Mouse (Mus musculus) adrenal gland, adult (tissue): ENCODE data around the gene Pabpn1.
A peak's percentile ranks its signal among the peaks of the same experiment; 100 is the strongest.

Experiments
- DNase-seq, 2 experiments: peaks; one replicate each; pipeline ENCODE4 v3.0.0; 2022 to 2023; ENCODE audit warnings: low spot score in 1 of 2; ENCODE audit not compliant: inconsistent age in 2 of 2

Gene Pabpn1

DNA sequence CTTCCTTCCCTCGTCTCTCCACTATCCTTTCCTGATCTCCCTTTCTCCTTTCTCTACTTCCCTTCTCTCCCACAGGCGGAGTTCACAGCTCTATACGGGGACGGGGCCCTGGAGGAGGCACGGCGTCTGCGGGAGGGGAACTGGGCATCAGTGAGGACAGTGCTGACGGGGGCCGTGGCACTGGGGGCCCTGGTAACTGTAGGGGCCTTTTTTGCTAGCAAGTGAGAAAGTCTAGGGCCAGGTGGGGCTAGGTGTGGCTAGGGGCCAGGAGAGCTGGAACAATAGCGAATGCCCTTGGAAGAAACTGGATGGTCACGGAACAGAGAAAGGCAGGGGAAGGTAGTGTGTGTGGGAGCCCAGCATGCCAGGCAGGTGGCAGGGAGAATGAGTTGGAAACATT lies 7.0 kb upstream of the Pabpn1 start:
- peak; percentile 33 to 43 for DNase-seq

DNA sequence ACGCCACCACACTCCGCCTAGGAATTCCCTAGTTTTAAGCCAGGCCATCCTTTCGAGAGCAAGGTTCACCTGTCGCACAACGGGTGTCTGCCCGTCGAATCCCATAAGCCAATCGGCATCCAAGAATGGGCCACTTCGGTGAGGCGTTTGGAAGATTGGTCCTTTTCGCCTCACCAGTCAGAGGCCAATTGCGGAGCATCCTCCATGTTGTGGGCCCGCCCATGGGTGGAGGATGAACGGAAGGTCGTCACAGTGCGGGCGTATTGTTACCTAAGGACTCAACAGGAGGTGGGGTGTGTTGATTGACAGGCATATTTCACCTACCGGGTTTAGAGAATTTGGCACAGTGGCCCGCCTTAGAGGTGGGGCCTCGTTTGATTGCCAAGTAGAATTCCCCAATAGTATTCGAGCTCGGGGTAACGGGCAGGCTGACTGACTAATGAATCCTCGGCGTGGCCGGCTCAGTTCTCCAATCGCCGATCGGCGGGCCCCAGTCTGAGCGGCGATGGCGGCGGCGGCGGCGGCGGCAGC lies 1.4 kb downstream of the Pabpn1 start:
- peak; percentile 99 for DNase-seq

DNA sequence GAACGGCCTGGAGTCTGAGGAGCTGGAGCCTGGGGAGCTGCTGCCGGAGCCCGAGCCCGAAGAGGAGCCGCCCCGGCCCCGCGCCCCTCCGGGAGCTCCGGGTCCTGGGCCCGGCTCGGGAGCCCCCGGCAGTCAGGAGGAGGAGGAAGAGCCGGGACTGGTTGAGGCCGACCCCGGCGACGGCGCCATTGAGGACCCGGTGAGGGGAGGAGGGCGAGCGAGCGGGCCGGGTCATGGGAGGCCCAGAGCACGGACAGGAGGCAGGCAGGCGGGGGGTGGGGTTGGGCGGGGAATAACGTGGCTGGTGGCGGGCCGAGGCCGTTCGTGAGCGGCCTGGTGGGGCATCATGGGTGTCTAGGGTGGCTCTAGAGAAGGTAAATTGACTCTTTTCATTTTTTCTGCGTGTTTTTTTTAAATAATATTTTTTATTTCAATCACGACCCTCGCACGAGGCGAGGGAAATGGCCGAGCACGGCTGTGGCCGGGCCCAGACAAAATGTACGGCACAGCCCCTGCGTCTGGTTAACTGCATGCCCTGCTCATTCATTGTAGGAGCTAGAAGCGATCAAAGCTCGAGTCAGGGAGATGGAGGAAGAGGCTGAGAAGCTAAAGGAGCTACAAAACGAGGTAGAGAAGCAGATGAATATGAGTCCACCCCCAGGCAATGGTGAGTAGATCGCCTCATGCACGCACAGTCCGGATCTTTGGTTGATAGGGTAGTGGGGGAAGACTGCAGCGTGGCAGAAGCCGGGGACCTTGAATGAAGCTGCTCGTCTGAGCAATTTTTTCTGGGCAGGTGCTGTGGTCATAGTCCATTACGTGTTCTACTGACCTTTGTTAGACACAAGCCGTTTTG lies 2.2 kb downstream of the Pabpn1 start:
- peak; percentile 61 to 86 for DNase-seq

DNA sequence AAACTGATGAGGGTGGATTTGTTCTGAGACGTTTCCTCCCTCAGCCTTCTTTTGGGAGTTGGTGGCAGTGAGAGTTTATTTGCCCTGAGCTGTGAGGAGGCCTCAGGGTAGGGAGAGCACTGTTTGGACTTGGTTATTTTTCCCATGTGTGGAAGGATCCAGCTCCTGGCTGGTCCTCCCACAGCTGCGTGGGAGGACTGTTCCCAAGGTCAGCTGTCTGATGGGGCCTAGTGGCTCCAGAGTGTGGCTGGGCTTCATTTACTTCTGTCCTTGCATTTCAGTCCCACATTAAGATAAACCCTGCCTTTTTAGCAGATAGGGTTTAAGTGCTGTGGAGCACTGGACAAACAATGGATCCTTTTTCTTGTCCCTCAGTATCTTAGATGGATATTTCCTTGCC lies 5.1 kb downstream of the Pabpn1 start:
- peak in 1 of 2 experiments; percentile 64 for DNase-seq

DNA sequence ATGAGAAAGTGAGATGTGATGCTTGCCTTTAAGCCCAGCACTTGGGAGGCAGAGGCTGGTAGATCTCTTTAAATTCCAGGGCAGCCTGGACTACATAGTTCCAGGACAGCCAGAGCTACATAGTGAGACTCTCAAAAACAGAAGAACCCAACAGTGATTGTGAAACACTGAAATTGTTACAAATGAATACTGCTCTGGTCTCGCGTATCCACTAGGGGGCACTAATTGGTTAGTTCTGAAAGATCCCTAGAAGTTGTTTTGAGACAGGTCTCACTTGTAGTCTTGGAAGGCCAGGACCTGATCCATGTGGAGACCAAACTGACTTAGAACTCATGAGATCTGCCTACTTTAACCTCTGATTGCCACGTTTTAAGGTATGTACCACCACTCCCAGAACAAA lies 8.1 kb downstream of the Pabpn1 start:
- peak; percentile 62 to 92 for DNase-seq

DNA sequence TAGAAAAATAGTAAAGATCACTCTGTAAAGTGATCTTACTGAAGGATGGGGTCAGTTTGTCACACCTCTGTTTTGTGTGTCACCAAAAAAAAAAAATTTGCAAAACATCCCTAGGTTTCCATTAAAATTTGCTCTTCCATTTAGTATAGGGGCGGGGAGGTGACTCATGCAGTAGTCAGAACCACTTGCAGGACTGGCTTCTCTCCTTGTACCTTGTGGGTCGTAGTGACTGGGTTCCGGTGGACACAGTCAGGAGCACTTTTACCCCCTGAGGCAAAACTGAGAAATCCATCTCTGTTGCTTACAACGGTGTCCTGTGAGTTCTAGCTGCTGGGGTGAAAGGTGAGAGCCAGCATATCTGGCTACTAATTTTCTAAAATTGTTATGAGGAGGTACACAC lies 11.3 kb downstream of the Pabpn1 start:
- no peak for DNase-seq

DNA sequence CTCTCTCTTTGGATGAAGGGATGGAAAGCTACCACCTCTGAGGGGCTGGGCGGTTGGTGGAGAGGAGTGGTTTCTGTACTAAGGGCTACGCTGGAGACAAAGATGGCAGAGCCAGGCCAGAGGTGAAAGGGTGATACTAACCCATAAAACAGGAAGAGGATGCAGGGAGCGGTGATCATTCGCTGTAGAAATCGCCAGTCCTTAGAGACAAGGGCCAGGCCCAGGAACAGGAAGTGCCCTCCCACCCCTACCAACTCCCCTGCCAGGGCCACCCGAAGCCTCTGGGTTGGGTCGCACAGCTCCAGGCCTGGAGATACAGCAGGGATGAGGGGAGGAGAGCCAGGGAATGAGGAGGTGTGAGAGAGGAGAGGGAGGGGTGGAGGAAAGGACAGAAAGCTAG lies 16.4 kb downstream of the Pabpn1 start:
- no peak for DNase-seq

DNA sequence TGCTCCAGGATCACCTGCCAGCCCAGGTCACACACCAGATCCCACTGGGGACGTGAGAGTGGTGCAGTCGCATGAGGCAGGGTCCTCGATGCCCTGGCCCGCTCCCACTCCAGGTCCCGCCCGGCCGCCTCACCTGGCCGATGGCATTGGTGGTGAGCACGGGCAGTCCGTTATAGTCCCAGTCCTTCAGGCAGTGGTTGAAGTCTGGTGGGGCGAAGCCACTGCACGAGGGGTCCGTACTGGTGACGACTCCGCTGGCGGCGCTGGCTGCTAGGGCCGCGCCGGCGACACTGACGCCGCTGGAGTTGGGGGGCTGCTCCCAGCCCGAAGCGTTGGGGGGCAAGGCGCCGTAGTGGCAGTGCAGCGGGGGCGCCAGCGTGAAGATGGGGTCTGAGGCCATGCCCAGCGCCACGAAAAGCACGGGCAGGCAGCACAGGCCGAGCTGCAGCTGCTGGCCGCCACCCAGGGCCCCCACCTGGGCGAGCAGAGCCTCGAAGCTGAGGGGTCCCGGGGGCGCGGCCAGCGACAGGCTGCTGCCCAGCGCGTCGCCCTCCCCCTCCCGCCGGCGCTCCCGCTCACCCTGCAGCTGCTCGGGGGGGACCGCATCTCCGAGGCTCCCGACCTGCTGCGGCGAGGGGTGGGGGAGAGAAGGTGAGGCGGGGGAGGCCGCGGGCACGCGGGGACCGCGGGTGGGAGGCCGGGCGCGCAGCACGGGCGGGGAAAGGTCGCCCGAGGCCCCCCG lies 20.0 kb downstream of the Pabpn1 start:
- DNase-seq, result peak; percentile 33 to 46

DNA sequence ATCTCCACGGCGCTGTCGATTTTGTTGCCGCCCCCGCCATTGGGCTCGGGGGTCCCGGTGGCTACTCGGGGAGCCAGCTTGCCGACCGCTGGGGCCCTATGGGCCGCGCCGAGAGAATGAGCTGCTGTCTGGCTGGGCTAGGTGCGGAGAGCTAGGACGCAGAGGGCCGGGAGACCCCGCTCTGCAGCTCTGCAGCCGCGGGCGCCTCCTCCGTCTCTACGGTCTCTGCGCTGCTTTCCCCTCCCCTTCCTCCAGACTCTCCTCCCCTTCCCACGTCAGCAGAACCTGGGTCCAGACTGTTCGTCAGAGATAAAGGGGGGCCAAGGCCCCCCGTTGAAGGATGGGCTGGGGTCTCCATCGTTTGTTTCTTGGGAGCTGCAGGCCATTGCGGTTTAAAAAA lies 20.6 kb downstream of the Pabpn1 start, which contains the start of gene Slc22a17:
TSS of gene Slc22a17 (minus strand) at position 247 of the 400 bp plus-strand sequence.
- peak; percentile 76 to 89 for DNase-seq

DNA sequence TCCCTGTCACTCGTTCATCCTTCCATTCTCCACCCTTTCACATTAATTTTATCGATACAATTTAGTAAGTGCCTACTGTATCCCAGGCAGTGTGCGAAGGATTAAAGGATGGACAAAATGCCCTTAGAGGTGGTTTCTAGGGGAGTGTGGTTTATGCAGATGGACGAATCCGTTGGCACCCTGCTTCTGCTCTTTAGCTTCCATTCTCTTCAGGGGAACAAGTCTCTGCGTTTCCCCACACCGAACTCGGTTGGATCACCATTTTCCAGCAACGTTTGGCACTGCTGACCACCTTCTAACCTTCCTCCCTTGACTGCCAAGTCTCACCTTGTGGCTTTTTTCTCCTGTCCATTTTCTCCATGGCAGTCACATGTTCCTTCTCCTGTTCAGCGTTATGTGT lies 21.0 kb downstream of the Pabpn1 start:
- DNase-seq, result peak in 1 of 2 experiments; percentile 49

DNA sequence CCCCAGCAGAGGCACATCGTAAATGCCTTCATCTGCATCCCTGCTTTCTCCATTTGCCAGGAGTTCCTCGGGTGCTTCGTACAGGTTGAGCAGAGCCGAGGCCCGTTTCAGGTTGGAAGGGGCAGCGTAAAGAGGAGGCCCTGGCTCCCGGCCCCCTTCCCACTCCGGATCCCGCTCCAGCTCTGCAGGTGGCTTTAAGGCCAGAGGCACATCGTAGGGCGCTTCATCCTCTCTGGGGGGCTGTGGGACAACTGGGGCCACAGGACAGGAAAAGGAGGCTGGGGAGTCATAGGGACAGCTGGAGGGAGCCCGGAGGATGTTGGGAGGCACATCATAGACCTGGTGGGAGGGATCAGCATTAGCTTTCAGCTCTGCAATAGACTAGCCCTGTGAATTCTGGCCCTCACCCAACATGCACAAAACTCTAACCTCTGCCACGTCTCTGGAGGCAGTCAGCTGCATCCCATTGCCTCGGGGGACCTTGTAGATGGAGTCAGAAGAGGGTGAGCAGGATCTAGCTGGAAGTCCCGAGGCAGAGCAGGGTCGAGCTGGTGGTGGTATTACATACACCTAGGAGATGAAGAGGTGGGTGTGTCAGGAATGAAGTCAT lies 27.9 kb downstream of the Pabpn1 start:
- no peak for DNase-seq

DNA sequence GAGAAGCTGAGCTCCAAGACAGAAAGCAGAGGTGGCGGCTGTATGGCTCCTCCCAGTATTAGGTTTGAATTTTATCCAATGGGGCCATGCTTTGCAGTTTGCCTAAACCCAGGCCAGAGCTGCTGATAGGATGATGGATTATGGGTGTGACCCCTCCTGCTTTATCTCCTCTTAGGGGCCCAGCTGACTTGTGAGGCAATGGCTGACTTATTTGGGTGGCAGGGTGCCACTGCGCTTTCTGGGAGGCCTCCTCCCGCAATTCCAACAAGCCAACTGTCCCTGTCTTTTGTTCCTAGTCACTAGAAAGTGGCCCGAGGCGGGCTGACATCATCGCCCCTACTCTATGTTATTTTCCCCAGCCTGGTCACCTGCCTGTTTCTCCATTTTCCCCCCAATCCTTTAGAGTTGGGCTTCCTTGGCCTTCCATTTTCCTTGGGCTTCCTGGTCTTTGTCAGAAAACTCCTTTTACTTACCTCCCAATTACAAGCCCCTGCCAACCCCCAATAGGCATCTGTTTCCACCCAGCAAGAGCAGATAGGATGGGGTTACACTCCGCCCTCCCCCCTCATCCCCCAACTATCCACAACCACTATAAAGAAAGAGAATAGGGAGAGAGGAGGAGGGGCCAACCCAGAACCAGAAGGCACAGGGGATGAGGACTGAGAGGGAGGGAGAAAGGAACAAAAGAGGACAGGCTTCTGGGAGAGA lies 32.5 kb downstream of the Pabpn1 start:
- peak in 1 of 2 experiments; percentile 52 for DNase-seq

DNA sequence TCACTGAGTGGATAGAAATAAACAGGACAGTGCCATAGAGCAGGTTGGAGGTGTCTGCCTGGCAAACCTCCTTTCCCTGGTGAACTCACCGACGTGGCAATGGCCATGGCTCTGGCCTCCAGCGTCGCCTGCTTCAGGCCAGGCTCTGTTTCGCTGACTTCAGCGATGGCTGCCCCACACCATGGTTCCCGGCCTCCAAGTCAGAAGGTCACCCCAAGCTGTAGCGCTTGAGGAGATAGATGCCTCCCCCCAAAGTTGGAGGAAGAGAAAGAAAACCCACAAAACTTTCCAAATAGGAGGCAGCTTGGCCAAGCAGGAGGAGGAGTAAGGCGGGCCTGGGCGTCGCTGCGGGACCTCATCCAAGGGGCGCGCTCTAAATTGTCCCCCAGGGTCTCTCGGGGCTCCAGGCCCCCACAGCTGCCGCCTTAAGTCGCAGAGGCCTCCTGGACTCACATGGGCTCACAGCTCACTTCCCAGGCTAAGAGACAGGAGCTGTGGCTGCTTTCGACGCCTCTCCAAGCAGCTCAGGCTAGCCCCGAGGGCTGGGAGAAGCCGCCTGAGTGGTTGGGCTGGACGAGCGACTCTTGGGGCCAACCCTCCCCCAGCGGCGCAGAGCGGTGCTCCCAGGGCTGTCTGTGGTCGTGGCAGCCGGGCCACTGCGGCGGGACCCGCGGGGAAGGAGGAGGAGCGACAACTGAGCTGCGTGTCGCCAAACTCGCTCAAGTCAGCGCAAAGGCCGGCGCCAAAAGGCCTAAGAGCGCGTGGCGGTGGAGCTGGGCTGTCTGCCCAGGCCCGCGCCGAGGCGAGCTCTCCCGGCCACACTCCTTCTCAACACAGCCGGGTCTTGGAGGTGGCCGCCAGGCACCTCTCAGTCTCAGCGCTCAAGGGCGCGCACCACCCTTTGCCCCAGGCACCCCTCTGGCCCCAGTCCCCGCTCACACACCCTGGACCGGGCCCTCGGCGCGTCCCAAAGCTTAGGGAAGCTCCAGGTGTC lies 33.3 kb downstream of the Pabpn1 start, which contains the start of gene Efs:
TSS of gene Efs (minus strand) at position 778 of the 994 bp plus-strand sequence.
- DNase-seq, result peak; percentile 31 to 70

DNA sequence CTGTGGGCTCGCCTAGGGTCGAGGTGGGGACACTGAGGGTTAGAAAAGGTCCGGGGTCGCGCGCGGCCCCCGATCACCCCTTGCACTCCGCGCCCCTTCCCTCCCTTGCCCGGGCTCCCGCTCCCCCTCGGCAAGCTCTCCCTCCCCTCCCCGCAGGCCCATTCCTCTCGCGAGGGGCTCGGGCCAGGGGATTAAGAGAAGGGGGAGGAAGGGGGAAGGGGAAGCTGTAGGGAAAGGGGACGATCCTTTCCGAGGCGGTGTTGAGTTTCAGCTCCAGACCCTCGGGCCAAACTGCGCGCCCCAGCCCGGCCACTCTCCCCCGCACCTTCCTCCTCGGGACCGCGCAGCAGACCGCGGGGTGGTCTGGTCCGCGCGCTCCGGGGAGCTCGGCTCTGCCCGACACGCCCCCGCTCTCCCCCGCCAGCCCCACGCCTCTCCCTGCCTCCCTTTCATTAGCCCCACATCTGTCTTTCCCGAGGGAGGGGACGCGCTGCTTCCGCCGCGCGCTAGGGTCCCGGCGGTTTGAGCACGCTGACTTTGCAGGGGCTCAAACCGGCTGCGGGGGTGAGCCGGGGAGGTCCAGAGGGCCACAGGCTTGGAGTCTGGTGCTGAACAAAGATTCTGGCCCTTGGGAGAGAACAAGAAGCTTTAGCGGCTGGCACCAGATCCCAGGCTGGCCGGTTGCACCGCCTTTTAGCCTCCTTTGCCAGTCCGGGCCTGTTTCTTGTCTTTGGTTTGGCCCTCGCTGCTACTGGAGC lies 34.3 kb downstream of the Pabpn1 start:
- peak in 1 of 2 experiments; percentile 64 for DNase-seq

DNA sequence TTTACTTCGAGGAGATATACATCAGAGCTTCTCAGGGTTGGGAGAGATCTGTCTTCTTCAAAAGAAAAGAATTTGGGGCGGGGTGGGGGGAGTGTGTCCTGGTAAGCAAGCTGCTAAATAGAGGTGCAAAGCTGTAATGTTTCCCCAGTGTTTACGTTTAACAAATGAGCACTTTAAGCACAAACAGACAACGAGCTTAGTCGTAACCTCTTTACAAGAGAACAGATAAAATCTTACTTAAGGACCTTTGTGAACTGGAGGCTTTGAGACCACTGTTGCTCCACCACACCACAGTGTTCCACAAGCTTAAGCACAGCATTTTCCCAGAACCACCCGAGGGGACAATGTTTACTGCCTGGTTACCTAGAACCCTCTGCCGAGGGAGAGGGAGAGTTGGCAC lies 35.0 kb downstream of the Pabpn1 start:
- DNase-seq, result no peak

DNA sequence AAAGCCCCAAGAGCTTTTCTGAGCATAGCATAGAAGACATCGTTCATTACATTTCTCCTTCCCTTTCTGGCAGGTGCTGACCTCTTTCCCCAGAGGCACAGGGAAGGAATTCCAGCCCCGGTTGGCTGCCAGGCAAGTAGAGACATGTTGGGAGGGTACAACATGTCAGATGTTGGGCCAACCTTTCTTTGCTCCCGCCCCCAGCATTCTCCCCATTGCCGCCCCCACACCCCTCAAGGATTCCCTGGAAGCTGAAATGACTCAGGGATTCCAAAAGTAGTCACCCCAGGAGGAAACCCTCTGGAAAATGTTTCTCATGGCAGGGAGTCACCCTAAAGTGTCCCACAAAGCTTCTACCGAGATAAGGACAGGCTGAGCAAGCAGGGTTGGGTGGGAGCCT lies 37.5 kb downstream of the Pabpn1 start:
- DNase-seq, result peak in 1 of 2 experiments; percentile 24

DNA sequence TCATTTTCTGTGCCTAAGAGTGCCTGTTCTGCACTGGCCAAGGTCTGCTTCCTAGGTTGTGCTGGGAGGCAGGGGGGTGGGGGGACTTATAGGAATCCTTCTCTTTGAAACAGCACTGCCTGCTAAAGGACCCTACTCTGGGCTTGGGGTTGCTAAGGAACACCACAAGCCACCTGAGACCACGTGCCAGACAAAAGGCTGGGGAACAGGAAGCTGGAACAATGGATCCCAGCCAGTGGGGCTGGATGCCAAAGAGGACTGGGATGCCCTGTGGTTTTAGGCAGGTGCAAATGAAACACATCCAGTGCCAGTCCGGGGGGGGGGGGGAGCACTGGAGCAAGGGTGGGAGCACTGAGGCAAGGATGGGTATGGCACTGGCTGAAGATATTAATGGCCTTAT lies 38.1 kb downstream of the Pabpn1 start:
- no peak for DNase-seq

DNA sequence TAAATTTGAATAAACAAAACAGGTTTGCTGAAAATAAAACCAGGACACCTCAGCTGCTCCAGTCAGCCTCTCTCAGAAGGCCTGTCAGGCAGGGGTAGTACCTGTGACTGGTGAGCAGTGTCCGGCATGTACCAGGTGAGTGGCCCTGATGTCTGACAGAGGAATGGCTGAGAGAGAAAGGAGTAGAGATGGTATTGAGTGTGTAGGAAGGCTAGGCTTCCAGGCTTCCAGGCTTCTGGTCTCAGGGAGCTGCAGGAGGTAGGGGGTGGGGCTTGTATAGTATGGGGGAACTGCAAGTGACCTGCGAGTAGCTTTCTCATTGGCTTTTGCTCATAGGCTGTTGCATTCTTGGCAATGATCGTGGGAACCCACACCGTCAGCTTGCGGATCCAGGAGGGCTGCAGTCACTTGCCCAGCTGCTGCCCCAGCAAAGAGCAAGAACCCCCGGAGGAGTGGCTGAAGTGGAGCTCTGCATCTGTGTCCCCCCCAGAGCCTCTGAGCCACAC lies 40.4 kb downstream of the Pabpn1 start, which contains the start of gene Il25:
TSS of gene Il25 (plus strand) at position 51 of the 506 bp plus-strand sequence.
- DNase-seq, result no peak
